8 mouse cellular contexts compared by ENCODE assay signal in the genomic region with DNA sequence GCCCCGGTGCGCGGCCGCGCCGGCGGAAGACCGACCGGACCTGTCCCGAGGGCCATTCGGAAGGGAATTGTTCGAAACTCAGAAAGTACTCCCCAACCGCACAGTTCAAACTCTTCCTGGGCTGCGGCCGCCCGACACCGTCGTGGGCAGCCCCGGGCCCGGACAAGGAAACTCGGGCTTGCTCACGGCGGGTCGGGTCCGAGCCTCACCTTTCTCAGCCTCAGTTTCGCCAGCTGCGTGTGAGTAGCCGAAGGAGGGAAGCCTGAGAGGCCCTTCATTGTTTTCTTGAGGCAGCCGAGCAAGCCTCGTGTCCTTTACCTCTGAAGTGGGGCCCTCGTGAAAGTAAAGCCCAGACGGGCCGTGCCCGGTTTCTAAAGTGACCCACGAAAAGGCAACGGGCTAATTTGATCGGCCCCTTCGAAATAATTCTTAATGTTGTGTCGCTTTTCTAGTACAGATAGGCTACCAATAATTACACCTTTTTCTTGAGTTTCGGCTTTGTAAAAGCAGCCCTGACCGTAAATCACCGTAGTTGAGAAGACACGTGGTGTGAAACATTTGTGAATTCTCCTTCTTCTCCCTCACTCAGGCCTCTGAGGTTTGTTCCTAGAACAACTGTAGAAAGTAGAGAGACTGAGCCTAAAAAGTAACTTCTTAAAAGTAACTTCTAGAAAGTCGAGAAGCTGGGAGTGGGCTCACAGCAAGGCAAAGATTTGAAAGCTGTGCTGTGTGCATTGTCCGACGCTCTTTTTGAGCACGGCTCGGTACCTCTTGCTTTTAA. TPM values are rescaled to one million over a fixed set of nuclear protein-coding genes. Genes with fewer than 3 reads are reported as not detected.
A peak's percentile ranks its signal among the peaks of the same experiment; 100 is the strongest.
DNase-seq lines count a peak whose midpoint lies in the region; ATAC-seq lines count a peak whose summit lies in the region.

No protein-coding gene starts in this region.

- H3K4me3 ChIP-seq in heart, embryonic 12.5 days, result peak overlapping the region; percentile 86
- H3K4me3 ChIP-seq in hindbrain, embryonic 14.5 days (replicated peaks; ENCODE audit: low read length), result peak overlapping the region; percentile 45
- H3K4me3 ChIP-seq in midbrain, embryonic 12.5 days, result peak overlapping the region; percentile 69

- no peaks in the 10 kb centered on the region for H3K36me3 ChIP-seq in heart, embryonic 12.5 days
- H3K36me3 ChIP-seq in hindbrain, embryonic 14.5 days (replicated peaks; ENCODE audit: control insufficient read depth, insufficient read depth), result no peaks in the 10 kb centered on the region
- H3K36me3 ChIP-seq in midbrain, embryonic 12.5 days, result no peaks in the 10 kb centered on the region

- peaks cover 14% of the 10 kb centered on the region for H3K4me1 ChIP-seq in heart, embryonic 12.5 days (replicated peaks)
- 0 out of 2 replicates have a peak, but pooled peaks cover 10% of the 10 kb centered on the region for H3K4me1 ChIP-seq in hindbrain, embryonic 14.5 days (replicated peaks; ENCODE audit: control insufficient read depth, insufficient read depth, low read length)
- peaks cover 13% of the 10 kb centered on the region; the same call in 1 of the 2 replicates for H3K4me1 ChIP-seq in midbrain, embryonic 12.5 days

- no peaks in the 10 kb centered on the region for H3K9me3 ChIP-seq in heart, embryonic 12.5 days (replicated peaks)
- 0 out of 2 replicates have a peak, but pooled peaks cover 3% of the 10 kb centered on the region for H3K9me3 ChIP-seq in hindbrain, embryonic 14.5 days (ENCODE audit: control insufficient read depth, low read length)
- H3K9me3 ChIP-seq in midbrain, embryonic 12.5 days, result no peaks in the 10 kb centered on the region

- H3K27ac ChIP-seq in heart, embryonic 12.5 days (ENCODE audit: poor library complexity, severe bottlenecking), result peak overlapping the region; percentile 96
- no peak overlapping the region for H3K27ac ChIP-seq in hindbrain, embryonic 14.5 days
- H3K27ac ChIP-seq in midbrain, embryonic 12.5 days (replicated peaks), result peak overlapping the region; percentile 83

- no peak for ATAC-seq in heart, embryonic 12.5 days (ENCODE audit: insufficient number of reproducible peaks, low FRiP score)
- peak; percentile 56; the same call in 1 of the 2 replicates for ATAC-seq in hindbrain, embryonic 14.5 days (ENCODE audit: low FRiP score)
- ATAC-seq in midbrain, embryonic 12.5 days (ENCODE audit: low FRiP score, low read depth), result no peak; the same call in none of the 2 replicates

- H3K4me2 ChIP-seq in heart, embryonic 12.5 days, result peak overlapping the region; percentile 66
- peak overlapping the region; percentile 53 for H3K4me2 ChIP-seq in hindbrain, embryonic 14.5 days (replicated peaks)
- peak overlapping the region; percentile 54 for H3K4me2 ChIP-seq in midbrain, embryonic 12.5 days (replicated peaks)

- WGBS in heart, embryonic 12.5 days, result 8% methylated on average over 48 of the region's 48 CpGs
- WGBS in hindbrain, embryonic 14.5 days, result 5% methylated on average over 47 of the region's 48 CpGs
- WGBS in midbrain, embryonic 12.5 days, result 5% methylated on average over 41 of the region's 48 CpGs

- H3K27me3 ChIP-seq in heart, embryonic 12.5 days (replicated peaks), result peaks cover 64% of the 10 kb centered on the region
- peaks cover 89% of the 10 kb centered on the region for H3K27me3 ChIP-seq in hindbrain, embryonic 14.5 days (ENCODE audit: control insufficient read depth, insufficient read depth, low read length)
- peaks cover 90% of the 10 kb centered on the region for H3K27me3 ChIP-seq in midbrain, embryonic 12.5 days

- no peak for DNase-seq in heart, adult 11 months
- DNase-seq in embryo, embryonic 11 days, result peak; percentile 54
- DNase-seq in hindbrain, embryonic 14.5 days (ENCODE audit: low spot score), result no peak
- DNase-seq in frontal cortex, adult 2 months (ENCODE audit: extremely low spot score in 1 of 2, low spot score in 1 of 2), result no peak
- DNase-seq in spleen, adult 12 weeks (ENCODE audit: low spot score), result no peak
- no peak for DNase-seq in right cerebral cortex, postnatal 14 days

- H3K9ac ChIP-seq in heart, embryonic 12.5 days, result peak overlapping the region; percentile 99
- H3K9ac ChIP-seq in hindbrain, embryonic 14.5 days, result peak overlapping the region; percentile 67
- H3K9ac ChIP-seq in midbrain, embryonic 12.5 days (replicated peaks), result peak overlapping the region; percentile 88

RNA-seq across cellular contexts. Expression of a gene that starts 0.6 kb away (rescaled TPM):
- polyA plus RNA-seq in heart, embryonic 12.5 days (2016; fragmentation: Nextera tagmentation; extraction: Ambion mirVana), result 817 and 830 TPM in 2 replicates
- 38.5 and 49.5 TPM in 2 replicates for polyA plus RNA-seq in hindbrain, embryonic 14.5 days (2014; fragmentation: Nextera tagmentation; extraction: Ambion mirVana)
- 344 and 352 TPM in 2 replicates for polyA plus RNA-seq in midbrain, embryonic 12.5 days (2016; fragmentation: Nextera tagmentation; extraction: Ambion mirVana)
- polyA plus RNA-seq in frontal cortex, adult 2 months (2012; rRNA removed), result 32.4 and 35.6 TPM in 2 replicates
